Mouse (Mus musculus) heart, embryonic 15.5 days (tissue): Measurements from ENCODE around the gene Tnf. TPM values are rescaled to one million over a fixed set of nuclear protein-coding genes. Genes with fewer than 3 reads are reported as not detected.

ENCODE experiments used
- ATAC-seq: fragments of 200-750 bp; cut with Nextera tagmentation; replicated peaks from 2 replicates; pipeline ENCODE4 v1.8.0; 2017; ENCODE audit warnings: low read depth, moderate TSS enrichment; ENCODE audit not compliant: insufficient number of reproducible peaks, insufficient read depth, low FRiP score
- H3K27ac ChIP-seq: fragments of 300-500 bp; sonication (generic); 2 replicates; pipeline ENCODE4 v1.5.1; 2015; ENCODE audit warnings: mild to moderate bottlenecking, inconsistent platforms
- H3K27me3 ChIP-seq: fragments of 300-500 bp; sonication (generic); 2 replicates; pipeline ENCODE4 v1.6.1; 2015; ENCODE audit warnings: inconsistent platforms
- H3K36me3 ChIP-seq: fragments of 300-500 bp; sonication (generic); 2 replicates; pipeline ENCODE4 v1.6.1; 2015; ENCODE audit warnings: mild to moderate bottlenecking, inconsistent platforms
- H3K4me1 ChIP-seq: fragments of 300-500 bp; sonication (generic); replicated peaks from 2 replicates; pipeline ENCODE4 v1.6.1; 2015; ENCODE audit warnings: inconsistent platforms
- H3K4me2 ChIP-seq: fragments of 300-500 bp; sonication (generic); 2 replicates; pipeline ENCODE4 v1.6.1; 2015; ENCODE audit warnings: inconsistent platforms, mild to moderate bottlenecking, moderate library complexity
- H3K4me3 ChIP-seq: fragments of 300-500 bp; sonication (generic); 2 replicates; pipeline ENCODE4 v1.5.1; 2015; ENCODE audit warnings: mild to moderate bottlenecking, inconsistent platforms
- H3K9ac ChIP-seq: fragments of 300-500 bp; sonication (generic); 2 replicates; pipeline ENCODE4 v1.6.1; 2015; ENCODE audit warnings: mild to moderate bottlenecking, inconsistent platforms
- H3K9me3 ChIP-seq: fragments of 300-500 bp; sonication (generic); replicated peaks from 2 replicates; pipeline ENCODE4 v1.6.1; 2016; ENCODE audit warnings: inconsistent platforms
- WGBS: fragments of 180-500 bp; shearing (Covaris S2); methylation state at CpG from one replicate; pipeline ENCODE4 v1.1.7; 2015; ENCODE audit warnings: mixed read lengths; 5-methylcytosine and 5-hydroxymethylcytosine counted together
- polyA plus RNA-seq: library from polyadenylated mRNA; unstranded; fragments of >200 nt; fragmentation: Nextera tagmentation; extraction: Ambion mirVana; gene quantifications from 2 replicates; pipeline ENCODE4 v1.2.1, GENCODE M21; 2015

Tnf gene
- polyA plus RNA-seq, 1 experiment from 2014 or later = not detected

- Histone ChIP-seq H3K4me2 (no peak overlapping the region; the same call in 1 of the 2 replicates), H3K36me3 (peaks cover 29% of the 10 kb centered on the region), H3K27me3 (no peaks in the 10 kb centered on the region), H3K27ac (peak overlapping the region; percentile 96), H3K9me3 (no peaks in the 10 kb centered on the region), H3K4me1 (peaks cover 34% of the 10 kb centered on the region), H3K9ac (no peak overlapping the region), H3K4me3 (no peak overlapping the region)
- no peak for ATAC-seq
- WGBS = 68% methylated on average over 5 of the region's 5 CpGs
These were observed 30.9 kb upstream of the Tnf start for GRCm38 (mm10) chr17:35232659-35233058.

- ATAC-seq = no peak
- H3K9me3 ChIP-seq = no peaks in the 10 kb centered on the region
- peaks cover 34% of the 10 kb centered on the region for H3K4me1 ChIP-seq
- H3K9ac ChIP-seq = no peak overlapping the region
- no peak overlapping the region for H3K4me2 ChIP-seq
- H3K27me3 ChIP-seq = no peaks in the 10 kb centered on the region
- 10% methylated on average over 12 of the region's 12 CpGs for whole genome bisulfite sequencing
- H3K4me3 ChIP-seq = no peak overlapping the region
- H3K36me3 ChIP-seq = peaks cover 35% of the 10 kb centered on the region
- H3K27ac ChIP-seq = peak overlapping the region; percentile 96; the same call in 1 of the 2 replicates
These were observed 30.2 kb upstream of the Tnf start for GRCm38 (mm10) chr17:35232043-35232442.

DNA sequence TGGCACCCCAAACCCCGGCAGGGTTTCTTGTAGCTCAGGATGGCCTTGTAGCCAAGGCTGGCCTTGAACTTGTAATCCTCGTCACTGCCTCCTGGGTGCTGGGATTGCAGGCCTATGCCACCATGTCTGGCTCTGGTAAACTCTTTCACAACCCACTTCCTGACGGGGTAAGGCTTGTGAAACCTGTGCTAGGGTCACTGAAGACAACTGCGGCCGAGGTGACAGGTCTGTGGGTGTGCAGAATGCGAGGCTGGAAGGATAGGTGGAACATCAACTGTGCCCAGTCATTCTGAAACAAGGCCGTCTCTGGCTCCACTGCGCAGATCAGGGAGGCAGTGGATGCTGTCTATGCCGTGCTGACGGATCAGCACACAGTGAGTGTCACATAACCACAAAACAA is 29.2 kb upstream of the Tnf start:
- no peak for ATAC-seq
- H3K27ac ChIP-seq = no peak overlapping the region
- H3K4me2 ChIP-seq = no peak overlapping the region
- no peak overlapping the region for H3K9ac ChIP-seq
- WGBS = 87% methylated on average over 10 of the region's 10 CpGs
- no peaks in the 10 kb centered on the region for H3K27me3 ChIP-seq
- no peaks in the 10 kb centered on the region for H3K9me3 ChIP-seq
- H3K36me3 ChIP-seq = peaks cover 37% of the 10 kb centered on the region
- peaks cover 37% of the 10 kb centered on the region for H3K4me1 ChIP-seq
- no peak overlapping the region for H3K4me3 ChIP-seq

DNA sequence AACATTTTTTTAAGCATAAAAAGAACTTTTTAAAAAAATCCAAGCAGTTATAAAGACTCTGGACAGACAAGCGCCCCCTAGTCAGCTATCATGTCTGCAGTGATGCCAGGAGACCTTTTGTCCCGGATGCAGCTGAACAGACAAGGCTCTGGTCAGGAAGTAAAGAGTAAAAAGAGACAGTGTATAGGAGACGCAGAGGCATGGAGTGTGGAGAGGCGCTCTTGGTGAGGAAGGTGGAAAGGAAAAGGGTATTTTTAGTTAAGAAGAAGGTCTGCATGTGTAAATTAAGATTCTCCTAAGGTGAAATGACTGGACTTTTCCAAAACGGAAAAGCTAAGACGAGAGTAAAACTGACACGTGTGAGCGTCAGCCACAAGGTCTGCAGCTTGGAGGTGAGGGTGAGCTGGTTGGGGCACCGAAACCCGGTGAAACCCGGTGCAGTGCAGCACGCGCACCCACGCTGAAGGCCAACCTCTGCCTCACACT is 24.8 kb upstream of the Tnf start:
- H3K4me2 ChIP-seq = no peak overlapping the region
- no peaks in the 10 kb centered on the region for H3K27me3 ChIP-seq
- H3K36me3 ChIP-seq = peaks cover 42% of the 10 kb centered on the region
- no peak for ATAC-seq
- H3K27ac ChIP-seq = no peak overlapping the region
- 0 out of 2 replicates have a peak, but pooled peaks cover 7% of the 10 kb centered on the region for H3K4me1 ChIP-seq
- no peaks in the 10 kb centered on the region for H3K9me3 ChIP-seq
- H3K9ac ChIP-seq = no peak overlapping the region
- no peak overlapping the region for H3K4me3 ChIP-seq
- 74% methylated on average over 14 of the region's 14 CpGs for WGBS

DNA sequence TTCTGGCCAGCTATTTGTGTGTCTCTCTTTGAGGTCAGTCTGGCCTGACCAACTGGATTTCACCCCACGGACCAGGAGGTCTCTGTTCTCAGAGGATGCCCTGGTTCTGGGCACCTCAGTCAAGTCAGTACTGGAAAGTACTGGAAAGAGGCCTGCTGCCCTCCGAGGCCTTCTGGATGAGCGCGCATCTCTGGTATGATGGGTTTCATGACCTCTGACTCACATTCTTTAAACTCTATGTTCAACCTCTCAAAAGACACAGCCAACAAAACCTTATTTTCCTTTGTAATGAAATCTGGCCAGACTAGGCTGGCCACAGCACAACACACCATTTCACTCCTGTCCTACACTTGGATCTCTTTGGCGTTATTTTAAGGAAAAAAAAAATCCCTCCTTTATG is 23.6 kb upstream of the Tnf start:
- peaks cover 37% of the 10 kb centered on the region for H3K36me3 ChIP-seq
- H3K27ac ChIP-seq = no peak overlapping the region
- H3K4me3 ChIP-seq = no peak overlapping the region
- H3K9ac ChIP-seq = no peak overlapping the region
- peaks cover 14% of the 10 kb centered on the region for H3K4me1 ChIP-seq
- 90% methylated on average over 5 of the region's 5 CpGs for WGBS
- no peaks in the 10 kb centered on the region for H3K27me3 ChIP-seq
- no peaks in the 10 kb centered on the region for H3K9me3 ChIP-seq
- no peak overlapping the region for H3K4me2 ChIP-seq
- no peak for ATAC-seq

- Histone ChIP-seq H3K9ac (no peak overlapping the region), H3K36me3 (peaks cover 36% of the 10 kb centered on the region), H3K27me3 (no peaks in the 10 kb centered on the region), H3K27ac (no peak overlapping the region), H3K4me1 (peaks cover 22% of the 10 kb centered on the region), H3K4me2 (no peak overlapping the region), H3K4me3 (no peak overlapping the region), H3K9me3 (no peaks in the 10 kb centered on the region)
- 99% methylated on average over 4 of the region's 4 CpGs for WGBS
- no peak for ATAC-seq
These were observed 22.8 kb upstream of the Tnf start for GRCm38 (mm10) chr17:35224641-35225040.

DNA sequence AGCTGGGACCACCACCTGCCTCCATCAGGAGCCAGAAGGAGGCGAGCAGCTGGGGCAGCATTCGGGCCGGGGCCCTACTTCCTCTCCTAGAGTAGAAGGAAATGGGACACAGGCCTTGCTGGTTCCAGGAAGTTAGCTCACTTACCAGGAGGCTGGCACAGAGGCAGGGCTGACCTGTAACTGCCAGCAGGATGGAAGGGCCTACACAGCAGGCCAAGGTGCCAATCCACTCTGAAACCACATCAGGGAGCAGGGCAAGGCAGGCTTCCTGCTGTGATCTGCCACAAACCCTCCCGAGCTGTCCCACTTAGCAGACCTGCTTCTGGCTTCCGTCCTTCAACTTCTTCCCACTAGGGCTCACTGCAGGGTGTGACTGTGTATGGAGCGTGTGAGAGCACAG is 20.5 kb upstream of the Tnf start:
- 51% methylated on average over 6 of the region's 6 CpGs for WGBS
- no peak overlapping the region for H3K9ac ChIP-seq
- peaks cover 34% of the 10 kb centered on the region for H3K4me1 ChIP-seq
- no peaks in the 10 kb centered on the region for H3K9me3 ChIP-seq
- H3K27ac ChIP-seq = peak overlapping the region; percentile 39
- no peak overlapping the region for H3K4me3 ChIP-seq
- no peak for ATAC-seq
- no peaks in the 10 kb centered on the region for H3K27me3 ChIP-seq
- H3K4me2 ChIP-seq = no peak overlapping the region
- H3K36me3 ChIP-seq = peaks cover 16% of the 10 kb centered on the region; the same call in 1 of the 2 replicates

DNA sequence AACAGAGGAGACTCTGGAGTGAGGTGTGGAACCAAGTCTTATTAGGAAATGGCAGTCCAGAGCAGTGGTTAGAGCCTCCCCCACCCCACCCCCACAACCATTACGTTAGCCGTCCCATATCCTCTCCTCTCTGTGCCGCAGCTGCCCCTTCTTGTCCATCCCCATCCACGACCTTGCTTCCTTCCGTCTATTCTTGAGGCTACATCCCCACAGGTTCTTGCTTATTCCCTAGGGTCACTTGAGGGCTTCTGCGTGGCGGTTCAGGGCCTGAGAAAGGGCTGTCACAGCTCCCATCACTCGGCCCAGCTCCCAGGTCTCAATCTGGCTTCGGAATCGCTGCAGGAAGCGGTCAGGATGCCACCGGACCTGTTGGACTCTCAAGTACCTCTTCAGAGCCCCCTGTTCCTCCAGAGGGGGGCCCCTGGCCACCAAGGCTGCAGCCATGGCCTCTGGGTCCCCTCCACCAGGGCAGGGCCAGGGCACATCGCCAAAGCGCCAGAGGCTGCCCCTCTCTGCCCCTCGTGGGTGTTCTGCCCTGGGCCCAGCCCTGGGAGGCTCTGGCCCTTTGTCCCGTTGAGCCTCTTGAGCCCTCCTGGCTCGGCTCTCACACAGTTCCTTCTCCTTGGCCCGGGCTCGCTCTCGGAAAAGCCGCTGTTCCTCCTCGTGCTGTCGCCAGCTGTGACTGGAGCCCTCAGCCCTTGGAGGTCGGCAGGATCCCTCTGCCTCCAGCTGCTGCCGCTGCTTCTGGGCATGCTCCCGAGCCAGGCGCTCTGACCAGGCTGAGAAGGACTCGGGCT is 18.5 kb upstream of the Tnf start, which contains the start of gene Gm16181:
TSS of gene Gm16181 (plus strand) at position 679 of the 797 bp plus-strand sequence.
- Histone ChIP-seq H3K9ac (no peak within 1 kb of the TSS), H3K27ac (peak within 1 kb of the TSS; percentile 60), H3K9me3 (no peaks in the 10 kb centered on the region), H3K27me3 (no peaks in the 10 kb centered on the region), H3K4me2 (no peak within 1 kb of the TSS), H3K36me3 (peaks cover 11% of the 10 kb centered on the region; the same call in 1 of the 2 replicates), H3K4me3 (no peak within 1 kb of the TSS), H3K4me1 (peaks cover 28% of the 10 kb centered on the region)
- WGBS = 66% methylated on average over 28 of the region's 28 CpGs
- ATAC-seq = no peak

DNA sequence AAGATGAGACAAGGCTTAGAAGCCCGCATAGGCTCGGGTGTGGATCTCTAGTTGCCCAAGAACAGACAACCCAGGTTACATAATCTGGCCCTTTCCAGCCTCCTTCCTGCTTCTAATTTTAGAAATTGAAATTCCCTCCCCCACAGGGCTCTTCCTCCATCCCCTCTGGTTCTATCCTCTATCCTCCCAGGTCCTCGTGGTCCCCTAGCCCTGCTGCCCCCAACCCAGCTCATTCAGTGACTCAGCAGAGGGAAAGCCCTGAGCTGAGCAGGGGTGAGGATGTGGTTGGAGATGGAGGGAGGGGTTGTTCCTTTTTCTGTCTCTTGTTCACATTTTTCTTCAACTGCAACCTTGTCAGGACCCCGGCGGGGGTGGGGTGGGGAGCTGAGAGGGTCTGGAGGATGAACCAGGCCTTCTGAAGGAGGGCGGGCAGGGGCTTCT is 17.8 kb upstream of the Tnf start:
- Histone ChIP-seq H3K4me1 (peaks cover 29% of the 10 kb centered on the region), H3K4me2 (no peak overlapping the region), H3K4me3 (no peak overlapping the region), H3K9me3 (no peaks in the 10 kb centered on the region), H3K27me3 (no peaks in the 10 kb centered on the region), H3K27ac (peak overlapping the region; percentile 58), H3K36me3 (peaks cover 6% of the 10 kb centered on the region; the same call in 1 of the 2 replicates), H3K9ac (no peak overlapping the region)
- WGBS = 54% methylated on average over 6 of the region's 6 CpGs
- no peak for ATAC-seq

DNA sequence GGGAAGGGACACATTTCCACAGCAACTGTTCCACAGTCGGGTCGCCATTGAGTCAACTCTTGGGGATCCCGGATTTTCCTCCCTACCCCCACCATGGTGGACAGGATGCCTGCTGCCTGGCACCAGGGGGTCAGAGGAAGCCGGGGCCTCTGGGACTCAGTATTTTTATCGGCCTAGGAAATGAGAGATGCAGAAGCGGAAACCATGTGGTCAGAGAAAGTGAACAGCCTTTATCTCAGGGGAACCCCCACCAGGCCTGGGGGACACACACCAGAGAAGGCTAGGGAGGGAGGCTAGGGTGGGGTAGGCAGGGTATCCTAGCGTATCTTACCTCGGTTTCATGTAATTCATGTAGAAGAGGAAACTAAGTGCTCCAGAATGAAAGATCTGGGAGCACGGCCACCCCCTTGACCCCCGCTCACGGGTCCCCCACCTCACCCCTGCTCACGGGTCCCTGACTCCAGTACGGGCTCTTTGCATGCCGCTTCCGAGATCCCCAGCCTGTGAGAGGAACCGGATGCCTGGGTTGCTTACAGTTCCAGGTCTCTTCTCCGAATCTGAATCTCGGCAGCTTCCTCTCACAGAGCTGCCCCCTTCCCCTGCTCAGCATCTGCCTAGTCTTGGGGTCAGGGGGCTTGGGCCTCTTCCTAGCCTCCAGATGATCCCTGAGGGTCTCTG is 16.8 kb upstream of the Tnf start:
- Histone ChIP-seq H3K27me3 (no peaks in the 10 kb centered on the region), H3K9me3 (no peaks in the 10 kb centered on the region), H3K36me3 (peaks cover 6% of the 10 kb centered on the region; the same call in 1 of the 2 replicates), H3K4me1 (peaks cover 32% of the 10 kb centered on the region), H3K4me2 (peak overlapping the region; percentile 33), H3K4me3 (no peak overlapping the region), H3K9ac (no peak overlapping the region), H3K27ac (peak overlapping the region; percentile 58)
- ATAC-seq = peak; percentile 72
- WGBS = 56% methylated on average over 18 of the region's 18 CpGs

GRCm38 (mm10) chr17:35213071-35213470 is 11.3 kb upstream of the Tnf start:
- WGBS = 86% methylated on average over 5 of the region's 5 CpGs
- Histone ChIP-seq H3K9me3 (no peaks in the 10 kb centered on the region), H3K27ac (no peak overlapping the region), H3K4me3 (no peak overlapping the region), H3K4me1 (0 out of 2 replicates have a peak, but pooled peaks cover 4% of the 10 kb centered on the region), H3K27me3 (no peaks in the 10 kb centered on the region), H3K36me3 (no peaks in the 10 kb centered on the region), H3K4me2 (no peak overlapping the region), H3K9ac (no peak overlapping the region)
- ATAC-seq = no peak
